ENCODE assay signal across 16 mouse cellular contexts in the genomic region with DNA sequence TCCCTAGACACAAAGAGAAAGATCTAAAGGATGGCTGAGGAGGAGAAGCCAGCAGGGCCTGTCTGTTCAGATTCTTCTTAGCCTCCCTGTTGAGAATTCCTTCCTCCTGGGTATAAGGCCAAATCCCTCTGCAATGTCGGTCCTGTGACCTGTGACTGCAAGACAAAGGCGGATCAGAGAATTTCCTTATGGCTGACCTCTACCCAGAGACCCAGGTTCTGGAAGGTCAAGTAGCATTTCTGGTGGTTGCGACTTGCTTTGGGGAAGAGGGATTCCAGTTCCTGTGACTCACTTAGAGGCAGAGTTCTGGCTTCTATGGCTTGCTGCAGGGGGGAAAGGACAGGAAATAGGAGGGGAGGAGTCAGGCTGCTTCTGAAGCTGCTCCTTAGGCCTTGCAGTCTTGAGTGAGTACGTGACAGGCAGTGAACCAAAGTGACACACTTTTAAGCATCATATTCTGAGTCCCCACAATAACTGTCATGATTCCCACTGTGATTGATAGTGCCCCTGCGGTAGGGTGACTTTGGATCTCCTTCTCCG.
DNase-seq lines count a peak whose midpoint lies in the region; ATAC-seq and TF ChIP-seq lines count a peak whose summit lies in the region.
"Had no signal": no experiment of that assay in that cellular context is flagged by ENCODE, and none has a peak within 500 bp of the region (broad histone marks: within the 10 kb centered on the region; RNA-seq: fewer than 3 reads in every experiment).

No protein-coding gene starts in this region.

- TF ChIP-seq CTCF in lung, embryonic 14.5 days (IDR thresholded peaks at IDR 0.05; ENCODE audit: low read depth): no peak

- H3K9me3 ChIP-seq in lung, embryonic 14.5 days (ENCODE audit: low read depth, low read length): no peaks in the 10 kb centered on the region
- no peaks in the 10 kb centered on the region for H3K9me3 ChIP-seq in embryonic facial prominence, embryonic 10.5 days
- no peaks in the 10 kb centered on the region for H3K9me3 ChIP-seq in midbrain, embryonic 14.5 days (ENCODE audit: control insufficient read depth, low read length)
- H3K9me3 ChIP-seq: limb, embryonic 10.5 days had no signal

- H3K4me3 ChIP-seq in lung, embryonic 14.5 days (ENCODE audit: low read depth, low read length): no peak overlapping the region
- no peak overlapping the region for H3K4me3 ChIP-seq in embryonic facial prominence, embryonic 10.5 days
- H3K4me3 ChIP-seq in midbrain, embryonic 14.5 days (replicated peaks; ENCODE audit: low read depth, low read length): no peak overlapping the region
- H3K4me3 ChIP-seq: limb, embryonic 10.5 days had no signal

- no peak overlapping the region for H3K4me2 ChIP-seq in lung, embryonic 14.5 days
- no peak overlapping the region for H3K4me2 ChIP-seq in midbrain, embryonic 14.5 days (ENCODE audit: low read length)

- H3K4me1 ChIP-seq in lung, embryonic 14.5 days (ENCODE audit: insufficient read depth): no peaks in the 10 kb centered on the region
- peaks cover 5% of the 10 kb centered on the region; the same call in 1 of the 2 replicates for H3K4me1 ChIP-seq in embryonic facial prominence, embryonic 10.5 days
- no peaks in the 10 kb centered on the region for H3K4me1 ChIP-seq in midbrain, embryonic 14.5 days (ENCODE audit: control insufficient read depth, insufficient read depth, low read length)

- WGBS in lung, embryonic 14.5 days: 43% methylated on average over 6 of the region's 6 CpGs
- 38% methylated on average over 6 of the region's 6 CpGs for WGBS in embryonic facial prominence, embryonic 10.5 days
- WGBS in midbrain, embryonic 14.5 days: 46% methylated on average over 6 of the region's 6 CpGs

- no peaks in the 10 kb centered on the region for H3K27me3 ChIP-seq in lung, embryonic 14.5 days (ENCODE audit: insufficient read depth, low read length)
- H3K27me3 ChIP-seq in embryonic facial prominence, embryonic 10.5 days (replicated peaks; ENCODE audit: low read depth, poor library complexity, severe bottlenecking): no peaks in the 10 kb centered on the region
- no peaks in the 10 kb centered on the region for H3K27me3 ChIP-seq in midbrain, embryonic 14.5 days (ENCODE audit: control insufficient read depth, insufficient read depth, low read length)
- H3K27me3 ChIP-seq: CH12.LX had no signal

- ATAC-seq in lung, embryonic 14.5 days (ENCODE audit: insufficient read depth): no peak
- no peak for ATAC-seq in midbrain, embryonic 14.5 days (ENCODE audit: low FRiP score, low TSS enrichment)
- ATAC-seq: forebrain, embryonic 16.5 days had no signal

- no peak overlapping the region for H3K27ac ChIP-seq in lung, embryonic 14.5 days (ENCODE audit: low read depth)
- no peak overlapping the region for H3K27ac ChIP-seq in embryonic facial prominence, embryonic 10.5 days (replicated peaks)
- H3K27ac ChIP-seq in midbrain, embryonic 14.5 days (replicated peaks; ENCODE audit: low read depth, low read length): no peak overlapping the region
- H3K27ac ChIP-seq: limb, embryonic 10.5 days; liver, embryonic 14.5 days had no signal

- H3K36me3 ChIP-seq in lung, embryonic 14.5 days (ENCODE audit: insufficient read depth): no peaks in the 10 kb centered on the region
- no peaks in the 10 kb centered on the region for H3K36me3 ChIP-seq in embryonic facial prominence, embryonic 10.5 days (replicated peaks)
- no peaks in the 10 kb centered on the region for H3K36me3 ChIP-seq in midbrain, embryonic 14.5 days (ENCODE audit: control insufficient read depth, insufficient read depth, low read length)
- H3K36me3 ChIP-seq: limb, embryonic 10.5 days had no signal

- peak; percentile 31 for DNase-seq in lung, embryonic 14.5 days
- DNase-seq in lung, adult 18-20 months: no peak
- DNase-seq in NIH3T3 (ENCODE audit: low read depth): peak; percentile 5
- DNase-seq in embryonic facial prominence, embryonic 10.5 days (ENCODE audit: low spot score): peak; percentile 10
- DNase-seq in thymus, postnatal 25 days: peak; percentile 63
- DNase-seq in cerebellum, postnatal 4 days (ENCODE audit: low spot score in 2 of 2): no peak
- DNase-seq in layer of hippocampus, postnatal 25 days (ENCODE audit: extremely low spot score in 1 of 2, low spot score in 1 of 2): no peak
- no peak for DNase-seq in midbrain, embryonic 14.5 days
- DNase-seq: adrenal gland, postnatal 36 days; heart, postnatal 4 days; kidney, postnatal 4 days; right cerebral cortex, postnatal 25 days had no signal

- H3K9ac ChIP-seq in lung, embryonic 14.5 days: no peak overlapping the region
- H3K9ac ChIP-seq in midbrain, embryonic 14.5 days (replicated peaks; ENCODE audit: low read length): no peak overlapping the region
- H3K9ac ChIP-seq: liver, embryonic 14.5 days had no signal

Comparison
In these comparisons a context has a peak if more than half of its experiments do, and no peak if none do; other contexts are left out.
1. DNase-seq: peak in lung, embryonic 14.5 days (single experiment), NIH3T3 (single experiment), embryonic facial prominence, embryonic 10.5 days (single experiment) and thymus, postnatal 25 days (single experiment); none in lung, adult 18-20 months (0 of 2), cerebellum, postnatal 4 days (0 of 2), layer of hippocampus, postnatal 25 days (0 of 2) and midbrain, embryonic 14.5 days (single experiment).